Mouse (Mus musculus) G1E (cell line): ENCODE measurements around the gene Arhgef6. TPM values are rescaled to one million over a fixed set of nuclear protein-coding genes. Genes with fewer than 3 reads are reported as not detected.

Experiments
- ATAC-seq: 2 replicates; pipeline ENCODE4 v1.8.0; 2016; ENCODE audit warnings: mild to moderate bottlenecking; ENCODE audit not compliant: insufficient number of reproducible peaks, poor library complexity, low FRiP score, severe bottlenecking; ENCODE audit errors: extremely low read depth
- DNase-seq: peaks from one replicate; pipeline ENCODE4 v3.0.0; 2012; ENCODE audit warnings: low spot score
- H3K27me3 ChIP-seq: 2 replicates; pipeline ENCODE4 v1.6.1; 2012; ENCODE audit warnings: mild to moderate bottlenecking, low read length, inconsistent platforms; ENCODE audit not compliant: insufficient read depth
- H3K36me3 ChIP-seq: replicated peaks from 2 replicates; pipeline ENCODE3; 2012; ENCODE audit warnings: mild to moderate bottlenecking, inconsistent platforms
- H3K4me1 ChIP-seq: 2 replicates; pipeline ENCODE4 v1.6.1; 2012; ENCODE audit warnings: low read depth, low read length, inconsistent platforms, mixed read lengths; ENCODE audit not compliant: insufficient read depth
- H3K4me3 ChIP-seq: 2 replicates; pipeline ENCODE4 v1.5.1; 2012; ENCODE audit warnings: low read depth, mild to moderate bottlenecking, inconsistent platforms, low read length, moderate library complexity, mixed read lengths
- H3K9me3 ChIP-seq: replicated peaks from 2 replicates; pipeline ENCODE4 v1.6.1; 2012; ENCODE audit warnings: inconsistent platforms
- CTCF ChIP-seq: IDR thresholded peaks from 2 replicates; pipeline ENCODE4 v1.5.1; 2012; ENCODE audit warnings: low read depth, low read length, inconsistent platforms, mixed read lengths
- GATA1 ChIP-seq: IDR thresholded peaks from 2 replicates; pipeline ENCODE4 v1.6.1; 2012; ENCODE audit warnings: borderline replicate concordance, low read length, inconsistent platforms, mixed read lengths
- GATA2 ChIP-seq: IDR thresholded peaks from 2 replicates; pipeline ENCODE4 v1.6.1; 2012; ENCODE audit warnings: low read depth, low read length, inconsistent platforms, borderline replicate concordance
- POLR2AphosphoS5 ChIP-seq: IDR thresholded peaks from 2 replicates; pipeline ENCODE4 v1.6.1; 2012; ENCODE audit warnings: low read depth, low read length, inconsistent platforms; ENCODE audit not compliant: insufficient replicate concordance
- TAL1 ChIP-seq: conservative IDR thresholded peaks from 2 replicates; pipeline ENCODE4 v1.6.1; 2012; ENCODE audit warnings: low read depth, low read length, inconsistent platforms, mixed read lengths
- polyA plus RNA-seq: library from polyadenylated mRNA; stranded (reverse); fragments of >175 nt; gene quantifications from 2 replicates; pipeline ENCODE4 v1.2.3, GENCODE M21; 2012
- total RNA-seq, 2 experiments: library from RNA; stranded (forward) in 1 of 2; stranded (reverse) in 1 of 2; fragments of 200-1000 nt in 1 of 2; fragments of >200 nt in 1 of 2; fragmentation: Nextera tagmentation in 1 of 2; gene quantifications; 2 replicates each; pipeline ENCODE4 v1.2.3; 2014 to 2017

Arhgef6 gene
- total RNA-seq (2014; fragmentation: Nextera tagmentation) = 7.2 and 9.2 TPM in 2 replicates
- 1.1 and 1.7 TPM in 2 replicates for total RNA-seq (2017)
- 0.17 and 0.25 TPM in 2 replicates for polyA plus RNA-seq

DNA sequence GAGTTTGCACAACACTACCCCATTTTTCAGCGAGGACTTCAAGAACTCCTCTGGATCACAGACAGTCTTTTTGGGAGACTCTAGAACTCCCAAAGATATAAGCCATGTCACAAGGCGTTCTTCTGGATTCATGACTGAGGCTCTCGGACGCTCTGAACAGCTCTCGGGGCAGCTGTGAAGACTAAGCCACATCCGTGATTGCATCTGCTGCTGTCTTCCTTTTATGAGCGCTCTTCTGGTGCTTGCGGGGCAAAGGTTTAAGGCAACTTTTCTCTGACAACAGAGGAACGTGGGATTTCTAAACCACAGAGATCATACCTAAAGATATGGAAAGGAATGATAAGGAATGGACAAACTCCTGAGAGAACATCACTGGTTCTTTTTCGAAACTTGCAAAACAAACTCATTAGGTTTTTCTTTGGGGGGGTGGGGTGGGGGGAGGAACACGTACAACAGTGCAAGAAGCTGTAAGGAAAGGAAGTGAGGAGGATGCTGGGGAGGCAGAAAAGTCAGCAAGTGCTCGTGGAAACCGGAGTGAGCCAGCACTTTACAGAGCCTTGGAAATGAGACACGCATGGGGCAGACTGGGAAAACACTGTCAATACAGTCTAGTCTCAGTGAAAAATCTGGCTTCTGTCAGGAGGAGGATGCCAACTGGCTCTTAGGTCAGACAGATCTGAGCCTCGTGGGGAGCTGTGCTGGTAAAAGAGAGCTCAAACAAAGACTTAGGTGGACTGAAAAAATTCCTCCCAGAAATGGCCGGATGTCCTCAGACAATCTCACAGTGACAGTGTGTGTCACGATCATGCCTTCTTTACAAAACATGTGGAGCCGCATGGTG is at the start of gene Arhgef6:
Gene Arhgef6 (minus strand): TSS at position 359 of the 841 bp plus-strand sequence.
- H3K4me3 ChIP-seq = no peak within 1 kb of the TSS
- no peaks in the 10 kb centered on the region for H3K27me3 ChIP-seq
- TF ChIP-seq GATA2 = no peak
- H3K36me3 ChIP-seq = no peaks in the 10 kb centered on the region
- no peak for ATAC-seq
- no peaks in the 10 kb centered on the region for H3K9me3 ChIP-seq
- DNase-seq = no peak
- H3K4me1 ChIP-seq = peaks cover 7% of the 10 kb centered on the region; the same call in 1 of the 2 replicates

DNA sequence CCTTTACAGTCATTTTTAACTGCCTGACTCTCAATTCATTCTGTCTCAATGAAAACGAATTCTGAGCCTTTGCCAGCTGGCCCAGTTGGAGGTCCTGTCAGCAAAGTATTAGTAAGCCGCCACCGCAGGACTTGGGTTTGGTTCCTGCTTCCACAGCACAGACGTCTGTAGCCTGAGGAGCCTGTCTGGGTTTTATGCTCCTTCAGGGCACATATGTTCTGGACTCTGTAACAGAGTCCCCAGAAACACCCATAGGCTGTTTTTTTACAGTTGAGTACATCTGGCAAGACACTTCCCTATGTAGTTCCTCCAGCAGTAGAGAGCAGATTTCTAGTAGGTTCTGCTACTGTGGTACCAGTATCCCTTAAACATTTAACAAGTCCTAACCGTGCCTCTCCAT is 42.4 kb upstream of the Arhgef6 start:
- H3K4me3 ChIP-seq = no peak overlapping the region
- DNase-seq = no peak
- no peaks in the 10 kb centered on the region for H3K9me3 ChIP-seq
- no peak for ATAC-seq
- H3K4me1 ChIP-seq = peaks cover 2% of the 10 kb centered on the region; the same call in 1 of the 2 replicates
- TF ChIP-seq TAL1 (no peak), GATA1 (no peak), CTCF (no peak), GATA2 (no peak), POLR2AphosphoS5 (no peak)
- H3K36me3 ChIP-seq = peaks cover 78% of the 10 kb centered on the region
- H3K27me3 ChIP-seq = no peaks in the 10 kb centered on the region

DNA sequence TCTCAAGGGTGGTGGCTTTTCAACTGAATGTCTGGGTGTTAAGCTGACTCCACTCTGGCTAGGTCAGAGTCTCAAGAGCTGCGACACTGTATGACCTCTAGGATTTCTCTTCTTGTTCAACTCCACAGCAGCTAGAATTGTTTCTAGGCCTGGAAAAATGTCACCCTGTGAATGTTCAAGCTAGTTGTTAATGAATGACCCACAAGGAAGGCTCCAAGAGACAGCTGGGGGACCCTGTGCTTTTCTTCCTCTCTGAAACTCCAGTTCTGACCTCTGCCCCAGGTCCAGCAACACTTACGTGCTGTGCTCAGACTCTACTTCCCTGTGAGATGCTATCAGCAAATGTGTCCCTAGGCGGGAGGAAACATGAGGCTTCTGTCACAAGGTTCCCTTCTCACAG is 40.0 kb upstream of the Arhgef6 start:
- Histone ChIP-seq H3K4me1 (peaks cover 9% of the 10 kb centered on the region; the same call in 1 of the 2 replicates), H3K36me3 (peaks cover 62% of the 10 kb centered on the region), H3K27me3 (no peaks in the 10 kb centered on the region), H3K9me3 (no peaks in the 10 kb centered on the region), H3K4me3 (no peak overlapping the region)
- no peak for ATAC-seq
- no peak for DNase-seq
- TF ChIP-seq GATA2 (no peak), GATA1 (no peak), POLR2AphosphoS5 (no peak), TAL1 (no peak), CTCF (no peak)

DNA sequence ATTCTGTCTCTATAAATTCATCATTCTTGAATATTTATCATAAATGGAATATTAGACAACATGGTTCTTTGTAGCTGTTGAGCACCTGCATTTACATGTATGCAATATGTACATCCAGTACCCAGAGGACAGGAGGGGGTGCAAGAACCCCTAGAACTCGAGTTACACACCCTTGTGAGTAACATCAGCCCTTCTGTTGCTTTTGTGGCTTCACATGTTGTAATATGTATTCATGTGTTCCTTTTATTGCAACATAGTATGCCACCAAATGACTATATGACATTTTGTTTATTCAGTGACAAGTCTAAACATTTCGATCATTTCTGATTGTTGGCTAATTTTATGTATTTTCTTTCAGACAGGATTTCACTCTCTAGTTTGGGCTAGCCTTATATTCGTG is 38.6 kb upstream of the Arhgef6 start:
- Histone ChIP-seq H3K27me3 (no peaks in the 10 kb centered on the region), H3K4me1 (peaks cover 17% of the 10 kb centered on the region; the same call in 1 of the 2 replicates), H3K4me3 (no peak overlapping the region), H3K9me3 (no peaks in the 10 kb centered on the region), H3K36me3 (peaks cover 54% of the 10 kb centered on the region)
- TF ChIP-seq CTCF (no peak), GATA1 (no peak), GATA2 (no peak), TAL1 (no peak), POLR2AphosphoS5 (no peak)
- no peak for ATAC-seq
- DNase-seq = no peak

DNA sequence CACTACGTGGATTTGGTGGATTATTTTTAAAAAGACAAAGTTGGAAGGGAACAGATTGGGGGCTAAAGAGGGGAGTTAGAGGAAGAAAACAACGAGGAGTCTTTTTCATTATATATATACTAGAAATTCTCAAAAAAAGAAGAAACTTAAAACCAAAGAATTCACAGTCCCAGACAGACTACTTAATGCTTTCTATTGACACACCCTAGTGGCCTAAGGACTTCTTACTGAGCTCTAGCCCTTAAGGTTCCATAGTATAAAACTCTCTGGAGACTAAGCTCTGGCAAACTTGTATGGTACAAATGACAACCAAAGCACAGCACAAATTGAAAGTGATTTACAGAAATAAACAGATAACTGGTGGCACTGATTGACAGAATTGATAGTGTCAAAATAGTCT is 35.5 kb upstream of the Arhgef6 start:
- TF ChIP-seq TAL1 = no peak
- no peak for TF ChIP-seq POLR2AphosphoS5
- no peak for TF ChIP-seq GATA2
- TF ChIP-seq CTCF = no peak
- TF ChIP-seq GATA1 = no peak
- no peaks in the 10 kb centered on the region for H3K27me3 ChIP-seq
- DNase-seq = no peak
- H3K4me1 ChIP-seq = peaks cover 16% of the 10 kb centered on the region; the same call in 1 of the 2 replicates
- peaks cover 33% of the 10 kb centered on the region for H3K36me3 ChIP-seq
- H3K4me3 ChIP-seq = no peak overlapping the region
- H3K9me3 ChIP-seq = no peaks in the 10 kb centered on the region
- no peak for ATAC-seq

DNA sequence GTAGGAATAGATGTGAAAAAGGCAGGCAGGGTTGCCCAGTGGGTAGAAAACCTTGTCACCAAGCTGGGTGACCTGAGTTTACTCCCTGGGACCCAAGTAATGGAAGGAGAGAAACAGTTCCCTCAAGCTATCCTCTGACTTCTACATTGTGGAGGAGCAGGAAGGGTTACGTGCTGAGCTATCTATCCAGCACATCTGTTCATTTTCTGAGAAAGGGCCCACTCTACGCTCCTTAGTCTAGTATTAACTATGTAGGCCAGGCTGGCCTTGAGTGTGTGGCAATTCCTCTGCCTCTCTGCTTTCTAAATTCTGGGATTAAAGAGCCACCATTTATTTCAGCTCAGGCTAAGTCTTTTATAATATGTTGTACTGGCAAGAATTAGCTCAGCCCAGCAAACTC is 35.0 kb upstream of the Arhgef6 start:
- H3K9me3 ChIP-seq = no peaks in the 10 kb centered on the region
- peak; percentile 4 for DNase-seq
- H3K4me3 ChIP-seq = no peak overlapping the region
- H3K4me1 ChIP-seq = peaks cover 16% of the 10 kb centered on the region; the same call in 1 of the 2 replicates
- H3K36me3 ChIP-seq = peaks cover 29% of the 10 kb centered on the region
- peak; percentile 89 for ATAC-seq
- TF ChIP-seq TAL1 (peak; percentile 50), GATA2 (no peak)
- H3K27me3 ChIP-seq = no peaks in the 10 kb centered on the region
